Mouse (Mus musculus) cortical plate, adult 2 months (tissue): Measurements from ENCODE around the gene Lgals4.

Source experiments
- CTCF ChIP-seq: fragments of 200-500 bp; IDR thresholded peaks from 2 replicates; pipeline ENCODE4 v1.5.1; 2011; ENCODE audit warnings: mild to moderate bottlenecking, control low read depth, low read length; ENCODE audit not compliant: insufficient read depth; ENCODE audit errors: extremely low read depth
- POLR2A ChIP-seq: fragments of 200-500 bp; IDR thresholded peaks from 2 replicates; pipeline ENCODE4 v1.6.1; 2011; ENCODE audit warnings: mild to moderate bottlenecking, low read length, control low read depth; ENCODE audit not compliant: insufficient read depth; ENCODE audit errors: extremely low read depth

DNA sequence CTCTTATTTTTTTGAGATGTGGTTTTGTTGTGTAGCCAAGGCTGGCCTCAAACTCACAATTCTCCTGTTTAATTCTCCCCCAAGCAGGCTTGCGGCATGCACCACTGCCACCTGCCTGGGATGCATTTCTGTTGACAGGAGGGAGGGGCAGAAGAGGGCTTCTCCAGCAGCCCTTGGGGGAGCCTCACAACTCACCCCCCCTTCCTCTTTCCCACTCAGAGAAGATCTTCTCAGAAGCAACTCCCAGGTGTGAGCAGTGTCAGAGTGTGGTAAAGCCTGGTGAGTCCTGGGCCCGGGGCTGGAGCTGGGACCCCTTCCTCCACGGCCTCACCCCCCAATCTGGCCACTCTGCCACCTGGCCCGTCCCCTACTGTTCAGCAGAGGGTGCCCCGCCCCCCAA, 48.5 kb upstream of the Lgals4 start:
- TF ChIP-seq CTCF = no peak
- TF ChIP-seq POLR2A = no peak
